Mouse (Mus musculus) limb, embryonic 15.5 days (tissue): ENCODE data around the gene Myl6b. TPM values are rescaled to one million over a fixed set of nuclear protein-coding genes. Genes with fewer than 3 reads are reported as not detected.
"Not testable (repeated sequence)": the region's sequence is repeated elsewhere in the genome, so short reads cannot be mapped to it uniquely, and the experiment has no call there.

Source experiments
- ATAC-seq: fragments of 200-750 bp; cut with Nextera tagmentation; 2 replicates; pipeline ENCODE4 v1.8.0; 2017; ENCODE audit warnings: low read depth, moderate TSS enrichment; ENCODE audit not compliant: insufficient number of reproducible peaks, low FRiP score, low TSS enrichment
- H3K27ac ChIP-seq: fragments of 300-500 bp; sonication (generic); 2 replicates; pipeline ENCODE4 v1.5.1; 2015; ENCODE audit warnings: moderate library complexity, mild to moderate bottlenecking, inconsistent platforms
- H3K27me3 ChIP-seq: fragments of 300-500 bp; sonication (generic); 2 replicates; pipeline ENCODE4 v1.6.1; 2015; ENCODE audit warnings: inconsistent platforms
- H3K36me3 ChIP-seq: fragments of 300-500 bp; sonication (generic); 2 replicates; pipeline ENCODE4 v1.6.1; 2015; ENCODE audit warnings: inconsistent platforms
- H3K4me1 ChIP-seq: fragments of 300-500 bp; sonication (generic); 2 replicates; pipeline ENCODE4 v1.6.1; 2015; ENCODE audit warnings: inconsistent platforms
- H3K4me2 ChIP-seq: fragments of 300-500 bp; sonication (generic); 2 replicates; pipeline ENCODE4 v1.6.1; 2015; ENCODE audit warnings: mild to moderate bottlenecking, inconsistent platforms
- H3K4me3 ChIP-seq: fragments of 300-500 bp; sonication (generic); 2 replicates; pipeline ENCODE4 v1.5.1; 2015; ENCODE audit warnings: mild to moderate bottlenecking, inconsistent platforms
- H3K9ac ChIP-seq: fragments of 300-500 bp; sonication (generic); 2 replicates; pipeline ENCODE4 v1.6.1; 2015; ENCODE audit warnings: inconsistent platforms
- H3K9me3 ChIP-seq: fragments of 300-500 bp; sonication (generic); 2 replicates; pipeline ENCODE4 v1.6.1; 2016; ENCODE audit warnings: inconsistent platforms
- WGBS: fragments of 180-500 bp; shearing (Covaris S2); methylation state at CpG from one replicate; pipeline ENCODE4 v1.1.7; 2015; 5-methylcytosine and 5-hydroxymethylcytosine counted together
- polyA plus RNA-seq: library from polyadenylated mRNA; unstranded; fragments of >200 nt; fragmentation: Nextera tagmentation; extraction: Ambion mirVana; gene quantifications from 2 replicates; pipeline ENCODE4 v1.2.1, GENCODE M21; 2015

The Myl6b gene
- polyA plus RNA-seq, 1 experiment from 2014 or later: 4.7 TPM

- 2% methylated on average over 21 of the region's 21 CpGs for WGBS
- Histone ChIP-seq H3K4me1 (peaks cover 23% of the 10 kb centered on the region), H3K27ac (peak overlapping the region; percentile 92), H3K36me3 (no peaks in the 10 kb centered on the region), H3K4me2 (peak overlapping the region; percentile 69), H3K27me3 (no peaks in the 10 kb centered on the region), H3K4me3 (peak overlapping the region; percentile 58), H3K9ac (peak overlapping the region; percentile 50), H3K9me3 (no peaks in the 10 kb centered on the region)
- ATAC-seq: 0 out of 2 replicates have a peak, but pooled peaks have one; percentile 9
Measured at GRCm38 (mm10) chr10:128499116-128499671, 709 bp upstream of the Myl6b start.

GRCm38 (mm10) chr10:128497134-128497737, 1.2 kb downstream of the Myl6b start:
- 0 out of 2 replicates have a peak overlapping the region, but pooled peaks have one; percentile 5 for H3K4me2 ChIP-seq
- no peaks in the 10 kb centered on the region for H3K9me3 ChIP-seq
- no peak overlapping the region for H3K9ac ChIP-seq
- H3K27me3 ChIP-seq: no peaks in the 10 kb centered on the region
- no peak overlapping the region for H3K4me3 ChIP-seq
- ATAC-seq: no peak
- WGBS: 46% methylated on average over 6 of the region's 6 CpGs
- no peaks in the 10 kb centered on the region for H3K36me3 ChIP-seq
- peaks cover 27% of the 10 kb centered on the region for H3K4me1 ChIP-seq
- H3K27ac ChIP-seq: no peak overlapping the region

GRCm38 (mm10) chr10:128496509-128497077, 1.9 kb downstream of the Myl6b start:
- peaks cover 33% of the 10 kb centered on the region for H3K4me1 ChIP-seq
- no peak overlapping the region for H3K4me3 ChIP-seq
- no peak for ATAC-seq
- H3K27ac ChIP-seq: no peak overlapping the region; the same call in 1 of the 2 replicates
- WGBS: 39% methylated on average over 6 of the region's 6 CpGs
- H3K36me3 ChIP-seq: peaks cover 4% of the 10 kb centered on the region
- no peak overlapping the region for H3K9ac ChIP-seq
- no peaks in the 10 kb centered on the region for H3K27me3 ChIP-seq
- no peaks in the 10 kb centered on the region for H3K9me3 ChIP-seq
- no peak overlapping the region for H3K4me2 ChIP-seq

DNA sequence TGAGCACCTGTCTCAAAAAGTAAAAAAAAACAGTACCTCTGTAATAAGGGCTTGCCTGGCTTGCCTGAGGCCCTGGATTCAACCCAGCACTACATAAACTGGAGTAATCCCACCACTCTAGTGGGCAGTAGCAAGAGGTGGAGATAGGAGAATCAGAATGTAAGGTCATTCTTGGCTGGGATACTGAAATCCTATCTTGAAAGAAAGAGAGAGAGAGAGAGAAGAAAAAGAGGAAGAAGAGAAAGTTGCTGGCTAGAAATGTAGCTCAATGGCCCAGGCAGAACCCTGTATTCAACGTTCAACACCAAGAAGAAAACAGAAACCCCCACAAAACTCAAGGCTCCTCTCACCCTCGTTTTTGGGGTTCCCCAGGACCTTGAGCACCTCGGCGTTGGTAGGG, 2.6 kb downstream of the Myl6b start:
- Histone ChIP-seq H3K36me3 (peaks cover 11% of the 10 kb centered on the region), H3K9me3 (no peaks in the 10 kb centered on the region), H3K27ac (no peak overlapping the region; the same call in 1 of the 2 replicates), H3K27me3 (no peaks in the 10 kb centered on the region), H3K4me1 (peaks cover 40% of the 10 kb centered on the region), H3K9ac (no peak overlapping the region), H3K4me2 (no peak overlapping the region), H3K4me3 (no peak overlapping the region)
- ATAC-seq: no peak
- WGBS: 68% methylated on average over 4 of the region's 4 CpGs

GRCm38 (mm10) chr10:128495270-128495669, 3.2 kb downstream of the Myl6b start:
- Histone ChIP-seq H3K4me2 (peak overlapping the region; percentile 64), H3K27me3 (no peaks in the 10 kb centered on the region), H3K9ac (no peak overlapping the region), H3K27ac (no peak overlapping the region), H3K4me3 (peak overlapping the region; percentile 83), H3K4me1 (peaks cover 46% of the 10 kb centered on the region), H3K9me3 (no peaks in the 10 kb centered on the region), H3K36me3 (peaks cover 16% of the 10 kb centered on the region)
- ATAC-seq: no peak
- 70% methylated on average over 2 of the region's 2 CpGs for WGBS

DNA sequence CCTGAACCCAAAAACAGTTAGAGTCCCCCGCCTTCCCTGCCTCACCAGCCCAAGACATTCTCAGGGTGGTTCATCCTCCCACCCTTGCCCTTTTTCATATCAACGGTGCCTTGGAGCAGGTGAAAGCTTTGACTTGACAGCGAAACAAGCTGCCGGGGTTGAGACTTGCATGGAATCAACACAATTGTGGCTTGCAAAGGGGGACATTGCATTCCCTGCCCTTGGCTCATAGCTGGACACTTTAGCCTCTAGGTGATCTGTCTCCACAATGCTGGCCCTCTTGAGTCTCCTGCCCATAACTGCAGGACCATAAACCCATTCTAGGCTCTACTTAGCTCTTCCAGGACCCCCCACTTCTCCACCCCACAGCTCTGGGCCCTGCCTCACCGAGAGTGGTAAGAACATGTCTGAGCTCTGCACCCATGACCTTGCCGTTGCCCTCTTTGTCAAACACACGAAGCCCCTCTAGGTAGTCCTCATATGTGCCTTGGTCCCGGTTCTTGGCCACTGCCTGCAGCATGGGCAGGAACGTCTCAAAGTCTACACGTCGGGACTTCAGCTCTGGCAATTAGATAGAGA, 3.7 kb downstream of the Myl6b start:
- Histone ChIP-seq H3K27me3 (no peaks in the 10 kb centered on the region), H3K9me3 (no peaks in the 10 kb centered on the region), H3K36me3 (peaks cover 22% of the 10 kb centered on the region), H3K4me1 (peaks cover 51% of the 10 kb centered on the region), H3K27ac (peak overlapping the region; percentile 100), H3K4me2 (peak overlapping the region; percentile 64), H3K4me3 (peak overlapping the region; percentile 83), H3K9ac (peak overlapping the region; percentile 62)
- ATAC-seq: no peak
- WGBS: 52% methylated on average over 11 of the region's 11 CpGs

DNA sequence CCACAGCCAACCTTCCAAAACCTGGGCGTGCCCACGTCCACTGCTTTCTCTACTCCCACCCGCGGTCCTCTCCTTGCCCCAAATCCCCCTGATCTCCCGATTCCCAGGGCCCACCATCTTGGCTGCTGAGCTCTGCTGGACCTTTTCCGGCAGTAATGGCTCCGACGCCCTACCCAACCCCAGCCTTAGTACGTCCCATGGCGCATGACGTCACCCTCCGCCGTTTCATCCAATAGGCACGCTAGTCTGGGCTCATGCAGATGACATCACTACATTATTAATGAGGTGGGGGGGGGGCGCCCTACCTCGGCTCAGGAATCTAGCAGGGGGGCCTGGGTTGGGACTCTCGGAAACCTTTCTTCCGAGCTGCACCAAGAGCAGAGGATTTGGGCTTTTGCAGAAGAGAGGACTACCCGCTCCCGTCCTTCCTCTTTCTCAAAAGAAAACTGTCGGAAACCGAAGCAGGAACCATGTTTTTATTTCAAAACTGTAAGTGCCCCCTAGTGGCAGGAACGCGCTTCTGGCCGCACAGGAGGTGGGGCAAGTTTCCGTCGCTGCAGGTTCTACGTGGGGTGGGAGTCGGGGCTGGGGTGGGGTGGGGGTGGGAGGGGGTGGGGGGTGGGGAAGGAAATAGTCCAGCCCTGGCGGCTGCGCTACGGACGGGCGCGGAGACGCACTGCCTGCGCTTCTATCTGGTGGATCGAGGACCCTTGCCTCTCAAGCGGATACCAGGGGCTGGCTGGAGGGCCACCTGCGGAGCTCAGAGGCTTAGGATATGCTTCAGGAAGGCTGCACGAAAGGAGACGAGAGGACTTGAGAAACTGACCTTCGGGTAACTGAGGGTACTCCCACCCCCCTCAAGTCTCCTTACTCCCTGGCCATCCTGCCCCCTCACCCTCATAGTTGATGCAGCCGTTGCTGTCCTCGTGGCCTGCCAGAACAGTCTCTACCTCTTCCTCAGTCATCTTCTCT, 4.5 kb downstream of the Myl6b start, which contains the start of gene Myl6:
Gene Myl6, minus strand, starts transcription at position 451 of the 972 bp plus-strand sequence.
- Histone ChIP-seq H3K9me3 (no peaks in the 10 kb centered on the region), H3K4me3 (peak within 1 kb of the TSS; percentile 83), H3K27me3 (no peaks in the 10 kb centered on the region), H3K27ac (peak within 1 kb of the TSS; percentile 100), H3K9ac (peak within 1 kb of the TSS; percentile 74), H3K4me1 (peaks cover 49% of the 10 kb centered on the region), H3K36me3 (peaks cover 29% of the 10 kb centered on the region), H3K4me2 (peak within 1 kb of the TSS; percentile 72)
- under 1% methylated on average over 43 of the region's 45 CpGs for WGBS
- peak; percentile 91 for ATAC-seq

DNA sequence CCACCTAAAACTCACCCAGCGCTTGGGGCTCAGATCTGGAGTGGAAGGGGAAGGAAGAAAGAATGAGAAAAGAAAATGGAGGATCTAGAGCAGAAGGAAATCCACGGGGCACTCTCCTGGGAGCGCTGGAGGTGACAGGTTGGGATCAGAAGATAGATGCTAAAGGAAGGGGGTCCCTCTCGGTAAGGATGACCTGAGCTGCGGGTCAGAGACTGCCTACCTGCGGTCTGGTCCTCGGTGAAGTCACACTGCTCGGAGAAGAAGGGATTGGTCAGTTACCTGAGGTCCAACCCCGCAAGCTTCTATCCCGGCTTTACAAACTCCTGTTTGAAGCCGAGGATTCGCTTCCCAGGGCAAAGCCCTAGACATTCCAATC, 5.2 kb downstream of the Myl6b start:
- H3K27ac ChIP-seq: peak overlapping the region; percentile 100
- H3K4me3 ChIP-seq: peak overlapping the region; percentile 83
- H3K4me2 ChIP-seq: peak overlapping the region; percentile 72
- H3K27me3 ChIP-seq: no peaks in the 10 kb centered on the region
- peaks cover 36% of the 10 kb centered on the region for H3K36me3 ChIP-seq
- WGBS: 0% methylated on average over 12 of the region's 12 CpGs
- H3K9me3 ChIP-seq: no peaks in the 10 kb centered on the region
- peak; percentile 1 for ATAC-seq
- peaks cover 47% of the 10 kb centered on the region for H3K4me1 ChIP-seq
- peak overlapping the region; percentile 74 for H3K9ac ChIP-seq

DNA sequence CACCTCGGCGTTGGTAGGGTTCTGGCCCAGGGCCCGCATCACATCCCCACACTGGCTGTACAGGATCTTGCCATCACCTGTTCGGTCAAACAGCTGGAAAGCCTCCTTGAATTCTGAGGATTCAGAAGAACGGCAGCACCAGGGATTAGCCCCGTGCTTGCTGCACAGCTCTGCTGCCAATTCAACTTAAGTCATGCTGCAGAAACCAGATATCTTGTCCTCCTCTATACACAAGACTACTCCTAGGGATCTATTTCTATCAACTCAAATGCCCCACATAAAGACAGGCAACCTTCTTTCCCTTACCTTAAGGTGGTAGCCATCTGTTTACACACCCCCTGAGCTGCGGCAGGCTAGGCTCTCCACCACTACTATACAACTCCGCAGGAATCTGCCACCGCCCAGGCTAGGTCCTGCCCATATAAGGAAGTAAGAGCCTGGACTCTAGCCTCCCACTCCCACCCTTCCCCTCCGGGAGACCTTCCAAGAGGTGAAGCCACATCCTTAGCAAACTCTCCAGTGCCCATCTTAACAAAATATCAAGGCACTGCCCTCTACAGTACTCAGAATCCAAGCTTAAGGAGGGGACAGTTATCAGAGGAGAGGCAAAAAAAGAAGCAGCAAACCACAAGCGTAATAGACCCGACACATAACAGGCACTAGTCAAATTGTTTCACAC, 5.7 kb downstream of the Myl6b start:
- Histone ChIP-seq H3K4me2 (peak overlapping the region; percentile 72), H3K4me1 (peaks cover 42% of the 10 kb centered on the region), H3K9me3 (no peaks in the 10 kb centered on the region), H3K36me3 (peaks cover 41% of the 10 kb centered on the region), H3K27ac (peak overlapping the region; percentile 100), H3K9ac (peak overlapping the region; percentile 74), H3K4me3 (peak overlapping the region; percentile 83), H3K27me3 (no peaks in the 10 kb centered on the region)
- ATAC-seq: peak; percentile 64; the same call in 1 of the 2 replicates
- WGBS: 12% methylated on average over 12 of the region's 12 CpGs

DNA sequence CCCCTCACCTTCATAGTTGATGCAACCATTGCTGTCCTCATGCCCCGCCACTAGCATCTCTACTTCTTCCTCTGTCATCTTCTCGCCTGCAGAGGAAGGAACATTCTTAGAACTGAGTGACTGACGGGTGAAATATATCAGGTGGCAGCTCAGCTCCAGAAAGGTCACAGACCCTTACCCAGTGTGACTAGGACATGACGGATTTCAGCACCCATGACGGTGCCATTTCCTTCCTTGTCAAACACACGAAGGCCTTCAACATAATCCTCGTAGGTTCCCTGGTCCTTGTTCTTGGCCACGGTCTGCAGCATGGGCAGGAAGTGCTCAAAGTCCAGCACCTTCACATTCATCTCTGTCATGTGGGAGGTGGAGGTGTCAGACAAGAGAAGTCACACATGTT, 6.4 kb downstream of the Myl6b start:
- 67% methylated on average over 8 of the region's 8 CpGs for WGBS
- Histone ChIP-seq H3K36me3 (peaks cover 49% of the 10 kb centered on the region), H3K27ac (peak overlapping the region; percentile 100), H3K4me3 (peak overlapping the region; percentile 83), H3K9ac (peak overlapping the region; percentile 74), H3K4me2 (peak overlapping the region; percentile 72), H3K4me1 (peaks cover 42% of the 10 kb centered on the region)
- not testable (repeated sequence) for ATAC-seq, H3K9me3 ChIP-seq, H3K27me3 ChIP-seq

GRCm38 (mm10) chr10:128491495-128491894, 7.0 kb downstream of the Myl6b start:
- peak overlapping the region; percentile 100 for H3K27ac ChIP-seq
- H3K9me3 ChIP-seq: no peaks in the 10 kb centered on the region
- peak overlapping the region; percentile 83 for H3K4me3 ChIP-seq
- peak overlapping the region; percentile 72 for H3K4me2 ChIP-seq
- 57% methylated on average over 6 of the region's 6 CpGs for WGBS
- 0 out of 2 replicates have a peak overlapping the region, but pooled peaks have one; percentile 20 for H3K9ac ChIP-seq
- H3K36me3 ChIP-seq: peaks cover 53% of the 10 kb centered on the region
- H3K4me1 ChIP-seq: peaks cover 42% of the 10 kb centered on the region
- no peak for ATAC-seq
- no peaks in the 10 kb centered on the region for H3K27me3 ChIP-seq
